Mouse (Mus musculus) CD4-positive, CD25-positive, alpha-beta regulatory T cell, adult 4 months (primary cell): ENCODE measurements around the gene Nfx1. TPM values are rescaled to one million over a fixed set of nuclear protein-coding genes. Genes with fewer than 3 reads are reported as not detected.
A peak's percentile ranks its signal among the peaks of the same experiment; 100 is the strongest.
"Not testable (repeated sequence)": the region's sequence is repeated elsewhere in the genome, so short reads cannot be mapped to it uniquely, and the experiment has no call there.

Source experiments
- ATAC-seq: one replicate; pipeline ENCODE4 v1.8.0; 2017
- polyA plus RNA-seq, 2 experiments: library from polyadenylated mRNA; unstranded; fragments of 100-300 nt; shearing (Covaris generic); gene quantifications; one replicate each; pipeline ENCODE4 v1.2.1; 2017

Gene Nfx1
- polyA plus RNA-seq = 100 to 1,000 TPM; 123 to 176 TPM

GRCm38 (mm10) chr4:40970842-40971701 is at the start of gene Nfx1:
Nfx1 (plus strand) TSS chr4:40970906.
- peak; percentile 97 for ATAC-seq

GRCm38 (mm10) chr4:40921288-40921687 is 49.4 kb upstream of the Nfx1 start:
- no peak for ATAC-seq

- ATAC-seq = no peak
These were observed 47.5 kb upstream of the Nfx1 start for GRCm38 (mm10) chr4:40923087-40923651.

GRCm38 (mm10) chr4:40925568-40925967 is 45.1 kb upstream of the Nfx1 start:
- no peak for ATAC-seq

GRCm38 (mm10) chr4:40929046-40929445 is 41.7 kb upstream of the Nfx1 start:
- no peak for ATAC-seq

- no peak for ATAC-seq
These were observed 37.0 kb upstream of the Nfx1 start for GRCm38 (mm10) chr4:40933694-40934093.

- not testable (repeated sequence) for ATAC-seq
These were observed 36.3 kb upstream of the Nfx1 start for GRCm38 (mm10) chr4:40934369-40934768.

GRCm38 (mm10) chr4:40936175-40936839 is 34.4 kb upstream of the Nfx1 start:
- ATAC-seq = no peak

GRCm38 (mm10) chr4:40938793-40939192 is 31.9 kb upstream of the Nfx1 start:
- no peak for ATAC-seq

GRCm38 (mm10) chr4:40943651-40944050 is 27.1 kb upstream of the Nfx1 start:
- ATAC-seq = no peak

GRCm38 (mm10) chr4:40946516-40947121 is 24.1 kb upstream of the Nfx1 start:
- no peak for ATAC-seq

GRCm38 (mm10) chr4:40947565-40948159 is 23.0 kb upstream of the Nfx1 start:
- ATAC-seq = peak; percentile 38

- peak; percentile 96 for ATAC-seq
These were observed 22.5 kb upstream of the Nfx1 start, which contains the start of the genes Bag1 and Chmp5 for GRCm38 (mm10) chr4:40948160-40948708. Bag1 (minus strand) TSS chr4:40948294. Chmp5 (plus strand) TSS chr4:40948407.

GRCm38 (mm10) chr4:40953521-40953920 is 17.2 kb upstream of the Nfx1 start:
- ATAC-seq = peak; percentile 29

- ATAC-seq = no peak
These were observed 14.8 kb upstream of the Nfx1 start for GRCm38 (mm10) chr4:40955942-40956341.

GRCm38 (mm10) chr4:40963536-40963935 is 7.2 kb upstream of the Nfx1 start:
- ATAC-seq = no peak

- ATAC-seq = no peak
These were observed 1.5 kb upstream of the Nfx1 start for GRCm38 (mm10) chr4:40969161-40969560.

GRCm38 (mm10) chr4:40969781-40970591 is 720 bp upstream of the Nfx1 start:
- ATAC-seq = no peak

GRCm38 (mm10) chr4:40970592-40970841 is 189 bp upstream of the Nfx1 start:
- no peak for ATAC-seq

GRCm38 (mm10) chr4:40971744-40972143 is 1.0 kb downstream of the Nfx1 start:
- no peak for ATAC-seq

GRCm38 (mm10) chr4:40974011-40974410 is 3.3 kb downstream of the Nfx1 start:
- no peak for ATAC-seq

GRCm38 (mm10) chr4:40975678-40976077 is 5.0 kb downstream of the Nfx1 start:
- no peak for ATAC-seq
